Mouse (Mus musculus) neural tube, embryonic 14.5 days (tissue): ENCODE data around the gene Mbnl3. TPM values are rescaled to one million over a fixed set of nuclear protein-coding genes. Genes with fewer than 3 reads are reported as not detected.

Source experiments
- microRNA-seq: library from miRNA; unstranded; fragments of <30 nt; microRNA quantifications from one replicate; pipeline ENCODE4, GENCODE M21; 2016
- polyA plus RNA-seq: library from polyadenylated mRNA; unstranded; fragments of >200 nt; fragmentation: Nextera tagmentation; extraction: Ambion mirVana; gene quantifications from 2 replicates; pipeline ENCODE4 v1.2.1, GENCODE M21; 2014

The Mbnl3 gene
- polyA plus RNA-seq, 1 experiment from 2014 or later: 0.16 TPM

Small RNA genes within 50 kb of the gene (microRNA-seq; reads per million reads assigned to microRNA genes)
- not detected for gene Gm23417

Other genes starting within 250 kb of the Mbnl3 start
- 17.4 and 22.0 TPM in 2 replicates for gene Rap2c, start 188.5 kb downstream of the Mbnl3 start, polyA plus RNA-seq